Mouse (Mus musculus) midbrain, embryonic 13.5 days (tissue): ENCODE measurements at regions not wholly inside any gene's neighbourhood (a gene's known extent, or its start where the extent isn't known, plus 50 kb on each side); places are given as distances from the start of the nearest gene placed in this dataset.

ENCODE experiments used
- ATAC-seq: fragments of 200-750 bp; cut with Nextera tagmentation; 2 replicates; pipeline ENCODE4 v1.8.0; 2017; ENCODE audit warnings: mild to moderate bottlenecking, moderate TSS enrichment, moderate library complexity
- H3K27ac ChIP-seq: fragments of 300-500 bp; sonication (generic); 2 replicates; pipeline ENCODE4 v1.5.1; 2015; ENCODE audit warnings: inconsistent platforms, mild to moderate bottlenecking, moderate library complexity
- H3K27me3 ChIP-seq: fragments of 300-500 bp; sonication (generic); 2 replicates; pipeline ENCODE4 v1.6.1; 2015; ENCODE audit warnings: mild to moderate bottlenecking, inconsistent platforms
- H3K36me3 ChIP-seq: fragments of 300-500 bp; sonication (generic); 2 replicates; pipeline ENCODE4 v1.6.1; 2015; ENCODE audit warnings: mild to moderate bottlenecking, inconsistent platforms
- H3K4me1 ChIP-seq: fragments of 300-500 bp; sonication (generic); replicated peaks from 2 replicates; pipeline ENCODE4 v1.6.1; 2015; ENCODE audit warnings: inconsistent platforms
- H3K4me2 ChIP-seq: fragments of 300-500 bp; sonication (generic); replicated peaks from 2 replicates; pipeline ENCODE4 v1.6.1; 2015; ENCODE audit warnings: moderate library complexity, mild to moderate bottlenecking, inconsistent platforms
- H3K4me3 ChIP-seq: fragments of 300-500 bp; sonication (generic); replicated peaks from 2 replicates; pipeline ENCODE4 v1.5.1; 2015; ENCODE audit warnings: mild to moderate bottlenecking, inconsistent platforms
- H3K9ac ChIP-seq: fragments of 300-500 bp; sonication (generic); replicated peaks from 2 replicates; pipeline ENCODE4 v1.6.1; 2015; ENCODE audit warnings: mild to moderate bottlenecking, inconsistent platforms
- H3K9me3 ChIP-seq: fragments of 300-500 bp; sonication (generic); 2 replicates; pipeline ENCODE4 v1.6.1; 2016; ENCODE audit warnings: mild to moderate bottlenecking, inconsistent platforms
- WGBS: fragments of 180-500 bp; shearing (Covaris S2); methylation state at CpG from one replicate; pipeline ENCODE4 v1.1.7; 2015; 5-methylcytosine and 5-hydroxymethylcytosine counted together

DNA sequence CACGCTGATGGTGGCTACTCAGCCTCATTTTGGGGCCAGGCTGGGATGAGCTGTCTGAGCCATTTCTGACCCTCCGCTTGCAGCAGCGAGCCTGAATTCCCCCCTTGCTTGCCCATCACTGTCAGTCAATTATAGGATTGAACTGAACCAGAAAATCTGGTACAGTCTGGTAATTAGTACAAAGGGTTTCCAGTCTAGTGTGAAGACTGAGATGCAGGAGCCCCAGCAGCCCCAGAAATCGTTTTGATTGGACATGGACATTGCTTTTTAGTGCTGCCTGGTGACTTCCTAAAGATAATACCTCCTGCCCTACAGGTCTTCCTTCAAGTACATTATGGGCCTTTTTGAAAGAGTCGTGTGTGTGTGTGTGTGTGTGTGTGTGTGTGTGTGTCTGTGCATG is 88.5 kb upstream of the Sox2 start:
- 0 out of 2 replicates have a peak, but pooled peaks cover 2% of the 10 kb centered on the region for H3K27me3 ChIP-seq
- 3% methylated on average over 5 of the region's 5 CpGs for WGBS
- peak overlapping the region; percentile 30 for H3K4me3 ChIP-seq
- H3K36me3 ChIP-seq, result no peaks in the 10 kb centered on the region
- peaks cover 42% of the 10 kb centered on the region for H3K4me1 ChIP-seq
- peak overlapping the region; percentile 54 for H3K4me2 ChIP-seq
- H3K9me3 ChIP-seq, result no peaks in the 10 kb centered on the region
- peak; percentile 73 for ATAC-seq
- 0 out of 2 replicates have a peak overlapping the region, but pooled peaks have one; percentile 42 for H3K9ac ChIP-seq
- peak overlapping the region; percentile 71 for H3K27ac ChIP-seq

DNA sequence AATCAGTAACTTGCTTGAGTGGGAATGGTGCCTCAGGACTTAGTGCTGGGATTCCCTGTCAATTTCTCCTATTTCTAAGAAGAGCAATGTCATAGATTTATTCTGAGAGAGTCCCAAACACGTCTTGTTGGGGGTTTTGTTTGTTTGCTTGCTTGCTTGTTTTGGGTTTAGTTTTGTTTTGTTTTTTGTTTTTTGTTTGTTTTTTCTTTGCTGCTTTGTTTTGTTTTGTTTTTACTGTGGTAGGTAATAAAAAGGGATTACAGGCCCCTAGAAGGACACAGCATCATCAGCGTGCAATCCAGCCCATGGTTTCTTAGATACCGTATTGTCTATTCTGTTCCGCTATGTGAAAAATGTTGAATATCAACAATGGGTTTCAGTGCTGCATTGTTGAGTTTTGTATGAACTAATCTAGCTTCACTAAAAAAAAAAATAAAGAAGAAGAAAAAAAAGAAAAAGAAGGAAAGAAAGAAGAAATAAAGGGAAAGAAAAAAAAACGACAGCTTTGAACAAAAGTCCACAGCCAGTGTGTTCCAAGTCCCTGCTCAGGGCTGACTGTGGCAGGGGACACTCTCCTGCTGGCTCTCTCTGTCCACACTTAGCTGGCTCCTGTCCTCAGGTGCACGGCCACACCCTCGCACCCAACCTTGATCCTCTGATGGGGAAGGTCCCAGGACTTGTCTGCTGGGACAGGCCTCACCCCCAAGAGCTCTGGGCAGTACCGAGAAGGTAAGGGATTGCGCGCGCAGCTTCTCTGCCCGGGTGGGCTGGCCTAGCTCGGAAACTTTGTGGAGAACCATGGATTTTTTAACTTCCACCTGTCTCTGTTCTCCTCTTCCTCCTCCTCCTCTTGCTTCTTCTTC is 90.1 kb upstream of the Sox2 start:
- H3K9me3 ChIP-seq, result no peaks in the 10 kb centered on the region
- H3K27ac ChIP-seq, result peak overlapping the region; percentile 61; the same call in 1 of the 2 replicates
- H3K9ac ChIP-seq, result peak overlapping the region; percentile 62
- H3K4me2 ChIP-seq, result peak overlapping the region; percentile 54
- H3K4me3 ChIP-seq, result peak overlapping the region; percentile 35
- ATAC-seq, result peak; percentile 55
- H3K36me3 ChIP-seq, result no peaks in the 10 kb centered on the region
- no peaks in the 10 kb centered on the region for H3K27me3 ChIP-seq
- H3K4me1 ChIP-seq, result peaks cover 35% of the 10 kb centered on the region
- WGBS, result 14% methylated on average over 13 of the region's 13 CpGs

DNA sequence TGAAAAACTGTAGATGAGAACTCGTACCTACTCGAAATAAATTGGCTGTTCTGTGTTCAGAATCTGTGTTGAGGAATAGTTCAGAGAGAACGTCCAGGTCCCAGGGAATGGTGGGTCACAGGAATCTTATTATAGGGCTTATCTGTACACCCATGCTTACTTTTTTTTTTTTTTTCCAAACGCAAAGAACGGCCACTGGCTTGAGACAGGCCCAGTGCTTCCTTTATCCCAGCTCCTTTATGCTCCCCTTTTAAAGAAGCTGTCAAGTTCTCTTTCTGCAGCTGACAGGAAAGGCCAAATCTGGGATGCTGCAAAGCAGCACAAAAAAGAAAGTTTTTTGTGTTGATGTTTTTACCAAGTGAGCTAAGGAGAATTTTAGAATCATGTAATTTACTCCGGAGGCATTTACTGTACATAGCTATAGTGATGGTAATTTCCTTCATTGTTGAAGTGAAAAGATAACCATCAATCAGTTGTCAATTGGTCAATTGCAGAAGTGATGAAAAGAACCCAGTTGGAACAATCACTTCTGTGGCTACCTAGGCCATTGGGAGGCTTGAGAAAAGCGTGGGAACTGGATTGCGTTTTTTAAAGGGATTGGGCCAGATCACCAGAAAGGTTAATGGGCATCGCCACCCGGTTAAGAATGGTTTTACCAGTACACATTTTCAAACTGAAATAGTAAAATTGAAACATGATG is 91.2 kb upstream of the Sox2 start:
- H3K4me3 ChIP-seq, result no peak overlapping the region
- no peak overlapping the region for H3K9ac ChIP-seq
- H3K4me1 ChIP-seq, result peaks cover 35% of the 10 kb centered on the region
- no peaks in the 10 kb centered on the region for H3K27me3 ChIP-seq
- 12% methylated on average over 10 of the region's 10 CpGs for WGBS
- H3K9me3 ChIP-seq, result no peaks in the 10 kb centered on the region
- H3K27ac ChIP-seq, result 0 out of 2 replicates have a peak overlapping the region, but pooled peaks have one; percentile 14
- ATAC-seq, result no peak
- no peak overlapping the region for H3K4me2 ChIP-seq
- H3K36me3 ChIP-seq, result no peaks in the 10 kb centered on the region

DNA sequence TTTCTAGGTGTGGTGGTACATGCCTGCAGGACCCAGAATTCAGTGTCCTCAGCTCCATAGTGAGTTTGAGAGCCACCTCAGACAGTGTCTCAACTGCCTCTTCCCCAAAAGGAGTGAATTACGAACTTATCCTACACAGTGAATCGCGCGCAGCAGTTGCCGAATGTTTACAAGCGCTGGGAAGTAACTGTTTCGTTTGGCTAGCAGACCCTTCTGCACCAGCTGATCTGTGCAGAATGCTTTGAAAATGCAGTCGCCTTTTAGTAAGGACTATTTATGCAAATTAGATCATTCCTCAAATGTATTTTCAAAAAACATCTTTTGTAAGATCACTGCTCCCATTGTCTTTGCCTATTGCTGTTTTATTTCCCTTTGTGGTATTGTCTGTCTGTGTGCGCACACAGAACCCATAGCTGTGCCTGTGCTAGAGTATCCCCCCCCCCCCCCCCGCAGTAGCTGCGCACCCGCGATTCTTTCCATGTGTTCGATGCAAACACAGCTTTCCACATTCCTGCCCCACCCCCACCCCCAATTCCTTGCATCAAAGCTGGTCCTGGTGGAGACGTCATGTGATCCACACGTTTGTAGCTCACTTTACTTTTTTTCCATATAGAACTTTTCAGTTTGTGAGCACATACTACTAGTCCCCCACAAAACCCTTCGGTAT is 97.5 kb upstream of the Sox2 start:
- Histone ChIP-seq H3K27me3 (0 out of 2 replicates have a peak, but pooled peaks cover 3% of the 10 kb centered on the region), H3K9me3 (no peaks in the 10 kb centered on the region), H3K4me2 (no peak overlapping the region), H3K36me3 (no peaks in the 10 kb centered on the region), H3K9ac (no peak overlapping the region), H3K4me3 (no peak overlapping the region), H3K4me1 (peaks cover 6% of the 10 kb centered on the region), H3K27ac (no peak overlapping the region)
- WGBS, result 52% methylated on average over 17 of the region's 17 CpGs
- ATAC-seq, result no peak

DNA sequence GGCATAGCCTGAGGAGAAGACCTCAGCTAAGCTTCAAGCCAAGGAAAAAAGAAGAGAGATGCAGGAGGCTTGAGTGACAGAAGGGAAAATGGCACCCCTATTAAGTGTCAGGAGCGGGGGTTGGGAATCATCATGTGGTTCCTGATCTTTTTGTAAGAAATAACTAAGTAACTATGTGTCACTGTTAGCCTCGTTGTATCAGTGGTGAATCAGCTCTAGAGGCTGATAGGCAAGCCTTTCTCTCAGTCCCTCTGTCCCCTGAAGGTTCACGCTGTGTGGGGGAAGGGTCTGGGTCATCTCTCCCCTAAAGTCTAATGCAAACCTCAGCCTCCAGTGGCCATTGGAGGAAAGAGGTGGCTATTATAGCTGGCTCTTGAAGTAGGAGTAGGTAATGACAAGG is 99.1 kb upstream of the Sox2 start:
- no peaks in the 10 kb centered on the region for H3K36me3 ChIP-seq
- H3K4me1 ChIP-seq, result peaks cover 6% of the 10 kb centered on the region
- no peak overlapping the region for H3K9ac ChIP-seq
- H3K27ac ChIP-seq, result no peak overlapping the region
- 60% methylated on average over 3 of the region's 3 CpGs for WGBS
- H3K4me3 ChIP-seq, result no peak overlapping the region
- H3K9me3 ChIP-seq, result no peaks in the 10 kb centered on the region
- H3K27me3 ChIP-seq, result 0 out of 2 replicates have a peak, but pooled peaks cover 3% of the 10 kb centered on the region
- no peak overlapping the region for H3K4me2 ChIP-seq
- ATAC-seq, result no peak

DNA sequence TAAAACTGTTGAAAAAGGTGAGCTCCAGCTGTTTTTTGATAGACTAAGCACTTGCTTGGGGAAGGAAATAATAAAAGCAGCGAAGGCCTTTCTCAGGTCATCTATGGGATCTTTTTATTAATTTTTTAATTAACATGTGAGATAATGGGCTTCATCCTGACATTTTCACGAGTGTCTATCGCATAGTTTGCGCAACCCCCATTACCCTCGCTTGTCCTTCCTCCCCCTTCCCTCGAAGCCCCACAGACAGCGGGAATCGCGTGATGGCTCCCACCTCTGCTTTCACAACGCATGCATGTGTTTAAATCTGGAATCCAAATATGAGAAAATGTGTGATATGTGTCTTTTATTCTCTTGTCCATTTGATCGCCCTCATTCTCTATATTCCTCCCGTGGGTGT is 100.0 kb upstream of the Sox2 start:
- H3K4me3 ChIP-seq, result no peak overlapping the region
- WGBS, result 82% methylated on average over 12 of the region's 12 CpGs
- H3K4me2 ChIP-seq, result no peak overlapping the region
- no peaks in the 10 kb centered on the region for H3K36me3 ChIP-seq
- H3K4me1 ChIP-seq, result peaks cover 6% of the 10 kb centered on the region
- H3K9ac ChIP-seq, result no peak overlapping the region
- no peak for ATAC-seq
- H3K27me3 ChIP-seq, result 0 out of 2 replicates have a peak, but pooled peaks cover 3% of the 10 kb centered on the region
- no peak overlapping the region for H3K27ac ChIP-seq
- no peaks in the 10 kb centered on the region for H3K9me3 ChIP-seq

DNA sequence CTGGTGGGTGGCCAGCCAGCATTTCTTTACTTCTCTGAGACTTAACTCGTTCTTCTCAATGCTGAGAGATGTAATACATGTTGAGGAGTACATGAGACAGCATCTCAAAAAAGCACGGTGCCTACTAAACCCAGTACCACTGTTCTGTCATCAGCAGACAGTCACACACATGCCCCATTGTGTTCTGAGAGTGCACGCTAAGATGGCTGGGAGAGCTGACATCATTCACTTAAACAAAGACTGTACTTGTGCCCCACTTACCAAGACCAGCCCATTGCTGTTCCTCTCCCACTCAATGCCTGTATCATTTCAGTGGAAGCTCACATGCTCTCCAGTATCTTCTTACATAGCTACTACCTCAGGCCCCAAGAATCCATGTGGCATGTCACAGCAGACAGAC is 117.8 kb upstream of the Sox2 start:
- Histone ChIP-seq H3K4me3 (no peak overlapping the region), H3K27me3 (no peaks in the 10 kb centered on the region), H3K9ac (no peak overlapping the region), H3K4me1 (peaks cover 17% of the 10 kb centered on the region), H3K36me3 (no peaks in the 10 kb centered on the region), H3K27ac (0 out of 2 replicates have a peak overlapping the region, but pooled peaks have one; percentile 31), H3K9me3 (peaks cover 5% of the 10 kb centered on the region; the same call in 1 of the 2 replicates), H3K4me2 (no peak overlapping the region)
- 52% methylated on average over 3 of the region's 3 CpGs for WGBS
- ATAC-seq, result peak; percentile 57

DNA sequence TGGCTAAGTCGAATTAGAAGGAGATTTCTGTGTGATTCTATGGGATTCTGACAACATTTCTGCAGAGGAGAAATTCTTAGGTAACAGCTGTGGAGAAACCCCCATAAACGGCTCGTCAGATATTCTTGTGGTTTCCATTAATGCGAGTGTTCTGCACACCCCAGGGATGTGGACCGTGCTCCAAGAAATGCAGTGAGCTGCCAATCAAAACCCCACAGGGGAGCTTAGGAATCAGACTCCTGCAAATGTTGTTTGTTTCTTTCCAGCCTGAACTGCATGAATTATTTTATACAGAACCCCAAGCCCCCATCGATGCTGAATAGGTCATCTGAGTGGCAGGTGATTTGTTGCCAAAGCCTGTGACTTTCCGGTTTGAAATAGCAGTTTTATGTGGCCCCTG is 118.4 kb upstream of the Sox2 start:
- H3K27ac ChIP-seq, result 0 out of 2 replicates have a peak overlapping the region, but pooled peaks have one; percentile 31
- H3K36me3 ChIP-seq, result no peaks in the 10 kb centered on the region
- peaks cover 5% of the 10 kb centered on the region; the same call in 1 of the 2 replicates for H3K9me3 ChIP-seq
- H3K4me1 ChIP-seq, result peaks cover 17% of the 10 kb centered on the region
- H3K9ac ChIP-seq, result no peak overlapping the region
- no peaks in the 10 kb centered on the region for H3K27me3 ChIP-seq
- ATAC-seq, result peak; percentile 72
- 28% methylated on average over 7 of the region's 7 CpGs for WGBS
- no peak overlapping the region for H3K4me2 ChIP-seq
- H3K4me3 ChIP-seq, result no peak overlapping the region

DNA sequence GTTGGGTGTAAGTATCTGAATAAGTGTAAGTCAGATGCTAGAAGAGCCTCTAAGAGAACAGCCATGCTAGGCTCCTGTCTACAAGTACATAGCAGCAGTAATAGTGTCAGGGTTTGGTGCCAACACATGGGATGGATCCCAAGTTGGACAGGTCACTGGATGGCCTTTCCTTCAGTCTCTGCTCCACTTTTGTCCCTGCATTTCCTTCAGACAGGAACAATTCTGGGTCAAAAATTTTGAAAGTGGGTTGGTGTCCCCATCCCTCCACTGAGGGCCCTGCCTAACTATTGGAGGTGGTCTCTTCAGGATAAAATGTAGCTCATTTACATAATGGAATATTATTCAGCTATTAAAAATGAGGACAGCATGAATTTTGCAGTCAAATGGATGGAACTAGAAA is 122.7 kb upstream of the Sox2 start:
- Histone ChIP-seq H3K27ac (no peak overlapping the region), H3K4me2 (no peak overlapping the region), H3K9me3 (peaks cover 8% of the 10 kb centered on the region; the same call in 1 of the 2 replicates), H3K4me1 (peaks cover 16% of the 10 kb centered on the region), H3K4me3 (no peak overlapping the region), H3K27me3 (0 out of 2 replicates have a peak, but pooled peaks cover 4% of the 10 kb centered on the region), H3K36me3 (0 out of 2 replicates have a peak, but pooled peaks cover 3% of the 10 kb centered on the region), H3K9ac (no peak overlapping the region)
- ATAC-seq, result no peak

DNA sequence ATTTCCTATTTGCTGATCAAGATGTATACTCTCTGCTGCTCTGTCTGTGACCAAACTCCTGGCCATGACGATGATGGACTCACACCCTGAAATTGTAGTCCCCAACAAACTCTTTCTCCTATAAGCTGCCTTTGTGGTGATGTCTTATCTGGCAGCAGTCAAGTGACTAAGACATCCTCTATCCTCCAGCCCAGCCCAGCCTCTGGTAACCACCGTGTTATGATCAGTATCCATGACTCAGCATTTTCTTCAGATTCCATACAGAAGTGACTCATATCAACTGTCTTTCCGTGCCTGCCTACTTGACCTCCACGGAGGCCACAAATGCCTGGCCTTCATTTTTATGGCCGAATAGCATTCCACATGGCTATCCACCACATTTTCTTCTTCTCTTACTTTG is 124.5 kb upstream of the Sox2 start:
- Histone ChIP-seq H3K27ac (no peak overlapping the region), H3K4me2 (no peak overlapping the region), H3K27me3 (0 out of 2 replicates have a peak, but pooled peaks cover 4% of the 10 kb centered on the region), H3K36me3 (0 out of 2 replicates have a peak, but pooled peaks cover 3% of the 10 kb centered on the region), H3K9me3 (peaks cover 8% of the 10 kb centered on the region; the same call in 1 of the 2 replicates), H3K4me1 (peaks cover 14% of the 10 kb centered on the region), H3K9ac (no peak overlapping the region), H3K4me3 (no peak overlapping the region)
- WGBS, result 93% methylated on average over 5 of the region's 5 CpGs
- no peak for ATAC-seq

DNA sequence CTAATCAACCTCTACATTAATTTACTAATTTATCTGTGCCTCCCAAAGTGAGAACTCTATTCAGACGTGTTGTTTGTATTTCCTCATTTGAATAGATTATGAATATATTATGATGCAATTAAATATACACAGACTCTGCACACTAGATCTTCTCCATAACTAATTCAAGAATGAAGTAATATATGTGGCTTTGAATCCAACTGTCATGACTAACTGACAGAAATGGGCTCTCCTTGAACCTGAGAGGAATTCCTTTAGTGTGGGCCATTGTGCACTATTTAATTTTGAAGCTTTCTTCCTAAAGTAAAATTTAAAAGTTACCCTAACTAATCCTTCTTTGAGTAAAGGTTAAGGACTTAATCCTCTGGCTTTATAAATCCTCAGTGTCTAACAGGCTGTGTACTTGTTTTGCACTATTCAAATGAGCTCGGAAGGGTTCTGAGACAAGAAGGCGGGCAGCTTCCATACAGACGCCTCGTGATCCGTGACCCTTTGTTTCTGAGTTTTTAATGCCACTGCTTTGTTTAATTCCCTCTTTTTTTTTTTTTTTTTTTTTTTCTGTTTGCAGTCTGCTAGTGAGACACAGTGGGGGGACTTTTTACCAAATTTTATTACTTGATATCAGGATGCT is 128.0 kb upstream of the Sox2 start:
- no peak; the same call in 1 of the 2 replicates for ATAC-seq

More for the DNA sequence above, 128.0 kb upstream of the Sox2 start:
- peaks cover 8% of the 10 kb centered on the region; the same call in 1 of the 2 replicates for H3K9me3 ChIP-seq
- 11% methylated on average over 6 of the region's 6 CpGs for WGBS
- no peak overlapping the region for H3K4me2 ChIP-seq
- H3K36me3 ChIP-seq, result 0 out of 2 replicates have a peak, but pooled peaks cover 3% of the 10 kb centered on the region
- H3K4me1 ChIP-seq, result peaks cover 14% of the 10 kb centered on the region
- no peak overlapping the region for H3K9ac ChIP-seq
- H3K27ac ChIP-seq, result no peak overlapping the region; the same call in 1 of the 2 replicates
- H3K4me3 ChIP-seq, result no peak overlapping the region
- 0 out of 2 replicates have a peak, but pooled peaks cover 4% of the 10 kb centered on the region for H3K27me3 ChIP-seq
